Mouse (Mus musculus): ENCODE measurements at regions not wholly inside any gene's neighbourhood (a gene's known extent, or its start where the extent isn't known, plus 50 kb on each side); places are given as distances from the start of the nearest gene placed in this dataset.

DNA sequence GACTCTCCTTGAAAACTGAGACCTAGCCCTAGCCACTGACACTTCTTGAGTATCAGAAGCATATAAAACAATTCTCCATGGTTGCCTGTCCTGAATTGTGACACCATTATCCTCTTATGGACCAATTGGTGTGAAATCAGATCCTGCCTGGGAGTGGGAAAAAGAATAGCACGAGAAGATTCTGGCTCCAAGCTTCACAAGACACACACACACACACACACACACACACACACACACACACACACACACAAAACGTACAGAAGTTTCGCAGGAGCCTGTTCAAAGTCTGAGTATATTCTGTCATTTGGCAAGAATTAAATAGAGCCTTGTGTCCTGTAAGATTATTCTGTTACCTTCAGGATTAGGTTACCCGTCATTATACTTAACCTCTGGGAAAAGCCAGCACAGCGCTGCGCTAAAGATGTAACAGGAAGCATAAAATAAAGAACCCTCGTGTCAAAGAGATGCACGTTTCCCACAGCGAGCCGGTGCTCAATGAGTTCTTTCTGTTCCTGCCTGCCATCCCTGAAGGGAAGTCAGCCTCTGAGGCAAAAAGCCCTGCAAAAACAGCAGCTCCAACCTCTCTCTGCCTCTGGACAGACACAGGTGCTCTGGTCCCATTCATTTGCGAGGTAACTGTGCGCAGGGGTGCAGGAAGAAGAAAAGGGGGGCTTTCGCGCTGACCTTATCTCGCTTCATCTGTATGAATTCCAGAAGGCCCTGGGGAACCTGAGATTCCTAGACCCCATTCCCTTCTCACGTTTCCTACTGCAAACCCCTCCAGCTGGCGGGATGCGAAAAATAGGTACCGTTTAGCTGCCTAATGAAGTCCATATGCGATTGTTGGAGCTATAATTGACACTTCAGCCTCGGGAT is 178.4 kb upstream of the Elac2 start:
- Histone ChIP-seq H3K27ac (peak overlapping the region; percentile 80), H3K9me3 (ENCODE audit: control insufficient read depth, low read length) (no peaks in the 10 kb centered on the region), H3K4me1 (replicated peaks; ENCODE audit: control insufficient read depth in 2 of 2, insufficient read depth in 2 of 2, low read length in 1 of 2) (peaks cover 22 to 26% of the 10 kb centered on the region in 2 experiments), H3K9ac (replicated peaks) (peak overlapping the region; percentile 35), H3K36me3 (replicated peaks; ENCODE audit: control insufficient read depth, insufficient read depth, low read depth) (no peaks in the 10 kb centered on the region), H3K4me2 (ENCODE audit: low read depth) (peak overlapping the region; percentile 61), H3K4me3 (ENCODE audit: insufficient read depth in 1 of 2, low read depth in 2 of 2, low read length in 2 of 2) (no peak overlapping the region), H3K27me3 (ENCODE audit: control insufficient read depth, insufficient read depth, low read length) (no peaks in the 10 kb centered on the region)
- WGBS (ENCODE audit: insufficient replicate concordance): 44% methylated on average over 21 of the region's 21 CpGs
- TF ChIP-seq EP300 (IDR thresholded peaks at IDR 0.05; ENCODE audit: low read depth) (no peak), CTCF (IDR thresholded peaks at IDR 0.05; ENCODE audit: low read depth) (no peak)
- DNase-seq (ENCODE audit: low read depth in 3 of 3, low spot score in 3 of 3): no peak
- no peak for ATAC-seq (ENCODE audit: insufficient read depth)

DNA sequence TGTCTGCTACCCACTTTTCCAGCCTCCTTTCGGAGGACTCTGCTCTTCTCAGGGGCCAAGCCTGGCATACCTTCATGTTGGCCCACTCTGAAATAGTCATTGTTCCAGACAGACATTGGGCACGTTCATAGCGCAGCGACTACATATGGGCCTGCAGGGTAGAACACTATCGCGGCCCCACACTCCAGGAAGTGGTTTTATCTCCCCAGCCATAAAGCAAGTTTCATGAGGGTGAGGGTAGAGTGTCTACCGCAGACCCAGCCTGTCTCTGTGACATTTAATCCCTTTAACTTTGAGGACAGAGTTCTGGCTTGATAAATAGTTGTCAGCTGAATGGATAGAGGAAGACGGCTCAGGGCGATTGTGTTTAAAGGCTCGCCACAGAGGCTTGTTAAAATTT is 177.5 kb upstream of the Elac2 start:
- Histone ChIP-seq H3K27ac (peak overlapping the region; percentile 80), H3K27me3 (ENCODE audit: control insufficient read depth, insufficient read depth, low read length) (no peaks in the 10 kb centered on the region), H3K4me1 (replicated peaks; ENCODE audit: control insufficient read depth in 2 of 2, insufficient read depth in 2 of 2, low read length in 1 of 2) (peaks cover 22 to 26% of the 10 kb centered on the region in 2 experiments), H3K4me2 (ENCODE audit: low read depth) (peak overlapping the region; percentile 61), H3K36me3 (replicated peaks; ENCODE audit: control insufficient read depth, insufficient read depth, low read depth) (no peaks in the 10 kb centered on the region), H3K9me3 (ENCODE audit: control insufficient read depth, low read length) (no peaks in the 10 kb centered on the region), H3K4me3 (ENCODE audit: insufficient read depth in 1 of 2, low read depth in 2 of 2, low read length in 2 of 2) (peak overlapping the region in 1 of 2 experiments; percentile 13; a peak in 1 of 4 replicates), H3K9ac (replicated peaks) (peak overlapping the region; percentile 35)
- ATAC-seq (ENCODE audit: insufficient read depth): peak; percentile 100
- DNase-seq (ENCODE audit: low read depth in 3 of 3, low spot score in 3 of 3): peak; percentile 60 to 79 (median 78)
- TF ChIP-seq CTCF (IDR thresholded peaks at IDR 0.05; ENCODE audit: low read depth) (0 out of 2 replicates have a peak, but pooled peaks have one; percentile 18), EP300 (IDR thresholded peaks at IDR 0.05; ENCODE audit: low read depth) (peak; percentile 93)
- 8% methylated on average over 10 of the region's 10 CpGs for whole genome bisulfite sequencing (ENCODE audit: insufficient replicate concordance)

DNA sequence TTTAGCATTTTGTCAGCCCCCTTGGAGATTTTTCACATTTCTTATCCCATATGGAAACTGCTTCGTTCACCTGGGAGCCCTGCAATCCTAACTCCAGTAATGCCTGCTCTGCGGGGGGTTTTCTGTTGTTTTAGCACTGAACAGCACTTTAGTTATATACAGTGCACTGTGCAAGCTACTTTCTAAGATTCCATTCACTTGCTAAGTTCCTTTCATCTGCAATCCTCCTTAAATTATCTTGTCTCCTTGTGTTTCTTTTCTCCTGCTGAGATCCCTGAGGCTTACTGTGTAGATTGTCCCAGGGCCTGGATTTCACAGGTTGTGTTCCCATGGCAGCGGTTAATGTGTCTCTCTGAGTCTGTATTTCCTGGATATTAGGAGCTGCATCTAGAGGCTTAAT is 173.3 kb upstream of the Elac2 start:
- Histone ChIP-seq H3K27me3 (ENCODE audit: control insufficient read depth, insufficient read depth, low read length) (no peaks in the 10 kb centered on the region), H3K4me3 (ENCODE audit: insufficient read depth in 1 of 2, low read depth in 2 of 2, low read length in 2 of 2) (no peak overlapping the region), H3K9me3 (ENCODE audit: control insufficient read depth, low read length) (no peaks in the 10 kb centered on the region), H3K36me3 (replicated peaks; ENCODE audit: control insufficient read depth, insufficient read depth, low read depth) (no peaks in the 10 kb centered on the region), H3K4me1 (replicated peaks; ENCODE audit: control insufficient read depth in 2 of 2, insufficient read depth in 2 of 2, low read length in 1 of 2) (peaks cover 16 to 20% of the 10 kb centered on the region in 2 experiments), H3K27ac (no peak overlapping the region), H3K4me2 (ENCODE audit: low read depth) (no peak overlapping the region), H3K9ac (replicated peaks) (no peak overlapping the region)
- no peak for DNase-seq (ENCODE audit: low read depth in 3 of 3, low spot score in 3 of 3)
- TF ChIP-seq CTCF (IDR thresholded peaks at IDR 0.05; ENCODE audit: low read depth) (no peak), EP300 (IDR thresholded peaks at IDR 0.05; ENCODE audit: low read depth) (no peak)
- no peak for ATAC-seq (ENCODE audit: insufficient read depth)
- 81% methylated on average over 3 of the region's 3 CpGs for WGBS (ENCODE audit: insufficient replicate concordance)

DNA sequence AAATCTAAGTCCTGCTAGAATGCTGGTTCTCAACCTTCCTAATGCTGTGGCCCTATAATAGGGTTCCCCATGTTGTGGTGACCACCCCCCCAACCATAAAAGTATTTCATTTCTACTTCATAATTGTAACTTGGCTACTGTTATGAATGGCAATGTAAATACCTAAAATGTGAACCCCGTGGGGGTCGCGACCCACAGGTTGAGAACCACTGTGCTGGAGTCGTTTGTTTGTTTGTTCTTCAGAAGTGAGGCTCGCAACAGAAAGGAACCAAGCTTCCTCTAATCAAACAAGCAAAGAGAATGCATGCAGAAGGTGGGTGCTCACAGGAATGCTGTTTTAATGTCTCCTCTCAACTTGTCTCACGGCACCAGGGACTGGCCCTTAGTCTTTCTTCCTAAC is 166.4 kb upstream of the Elac2 start:
- H3K4me1 ChIP-seq (replicated peaks; ENCODE audit: control insufficient read depth in 2 of 2, insufficient read depth in 2 of 2, low read length in 1 of 2): no peaks in the 10 kb centered on the region
- no peak overlapping the region for H3K4me3 ChIP-seq (ENCODE audit: insufficient read depth in 1 of 2, low read depth in 2 of 2, low read length in 2 of 2)
- no peak overlapping the region for H3K9ac ChIP-seq (replicated peaks)
- H3K27ac ChIP-seq: no peak overlapping the region
- ATAC-seq (ENCODE audit: insufficient read depth) (no peak), DNase-seq (ENCODE audit: low read depth in 3 of 3, low spot score in 3 of 3) (no peak)
- H3K9me3 ChIP-seq (ENCODE audit: control insufficient read depth, low read length): no peaks in the 10 kb centered on the region
- TF ChIP-seq EP300 (IDR thresholded peaks at IDR 0.05; ENCODE audit: low read depth) (no peak), CTCF (IDR thresholded peaks at IDR 0.05; ENCODE audit: low read depth) (no peak)
- no peaks in the 10 kb centered on the region for H3K27me3 ChIP-seq (ENCODE audit: control insufficient read depth, insufficient read depth, low read length)
- no peaks in the 10 kb centered on the region for H3K36me3 ChIP-seq (replicated peaks; ENCODE audit: control insufficient read depth, insufficient read depth, low read depth)
- H3K4me2 ChIP-seq (ENCODE audit: low read depth): no peak overlapping the region
- WGBS (ENCODE audit: insufficient replicate concordance): 63% methylated on average over 6 of the region's 6 CpGs

DNA sequence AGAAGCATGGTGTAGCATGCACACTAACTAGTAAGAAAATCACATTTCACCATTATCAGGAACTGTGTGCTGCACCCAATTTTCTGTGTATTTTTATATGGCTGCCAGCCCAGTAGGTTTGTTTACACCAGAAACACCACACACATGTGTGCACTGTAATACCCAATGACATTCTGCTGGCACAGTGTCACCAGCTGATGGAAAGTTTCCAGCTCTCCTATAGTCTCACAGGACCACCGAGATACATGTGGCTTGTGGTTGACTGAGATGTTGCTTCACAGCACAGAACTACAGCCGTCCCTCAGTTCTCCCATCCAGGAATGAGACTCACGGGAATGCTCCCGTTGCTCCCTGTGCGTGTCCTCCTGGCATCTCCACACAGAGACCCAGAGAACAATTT is 149.4 kb upstream of the Elac2 start:
- TF ChIP-seq EP300 (IDR thresholded peaks at IDR 0.05; ENCODE audit: low read depth): no peak
- TF ChIP-seq CTCF (IDR thresholded peaks at IDR 0.05; ENCODE audit: low read depth): no peak
- H3K9me3 ChIP-seq (ENCODE audit: control insufficient read depth, low read length): no peaks in the 10 kb centered on the region
- no peak overlapping the region for H3K27ac ChIP-seq
- peaks cover 0 to 5% of the 10 kb centered on the region in 2 experiments; a peak in 2 of 4 replicates for H3K4me1 ChIP-seq (replicated peaks; ENCODE audit: control insufficient read depth in 2 of 2, insufficient read depth in 2 of 2, low read length in 1 of 2)
- H3K4me3 ChIP-seq (ENCODE audit: insufficient read depth in 1 of 2, low read depth in 2 of 2, low read length in 2 of 2): no peak overlapping the region
- no peaks in the 10 kb centered on the region for H3K27me3 ChIP-seq (ENCODE audit: control insufficient read depth, insufficient read depth, low read length)
- WGBS (ENCODE audit: insufficient replicate concordance): 70% methylated on average over 5 of the region's 5 CpGs
- DNase-seq (ENCODE audit: low read depth in 3 of 3, low spot score in 3 of 3) (no peak), ATAC-seq (ENCODE audit: insufficient read depth) (no peak)
- H3K9ac ChIP-seq (replicated peaks): no peak overlapping the region
- no peaks in the 10 kb centered on the region for H3K36me3 ChIP-seq (replicated peaks; ENCODE audit: control insufficient read depth, insufficient read depth, low read depth)
- no peak overlapping the region for H3K4me2 ChIP-seq (ENCODE audit: low read depth)
